Mouse (Mus musculus) midbrain, embryonic 13.5 days (tissue): ENCODE measurements around the gene Wasf2. TPM values are rescaled to one million over a fixed set of nuclear protein-coding genes. Genes with fewer than 3 reads are reported as not detected.

Experiments used
- ATAC-seq: fragments of 200-750 bp; cut with Nextera tagmentation; 2 replicates; pipeline ENCODE4 v1.8.0; 2017; ENCODE audit warnings: mild to moderate bottlenecking, moderate TSS enrichment, moderate library complexity
- H3K27ac ChIP-seq: fragments of 300-500 bp; sonication (generic); 2 replicates; pipeline ENCODE4 v1.5.1; 2015; ENCODE audit warnings: inconsistent platforms, mild to moderate bottlenecking, moderate library complexity
- H3K27me3 ChIP-seq: fragments of 300-500 bp; sonication (generic); 2 replicates; pipeline ENCODE4 v1.6.1; 2015; ENCODE audit warnings: mild to moderate bottlenecking, inconsistent platforms
- H3K36me3 ChIP-seq: fragments of 300-500 bp; sonication (generic); 2 replicates; pipeline ENCODE4 v1.6.1; 2015; ENCODE audit warnings: mild to moderate bottlenecking, inconsistent platforms
- H3K4me1 ChIP-seq: fragments of 300-500 bp; sonication (generic); replicated peaks from 2 replicates; pipeline ENCODE4 v1.6.1; 2015; ENCODE audit warnings: inconsistent platforms
- H3K4me2 ChIP-seq: fragments of 300-500 bp; sonication (generic); replicated peaks from 2 replicates; pipeline ENCODE4 v1.6.1; 2015; ENCODE audit warnings: moderate library complexity, mild to moderate bottlenecking, inconsistent platforms
- H3K4me3 ChIP-seq: fragments of 300-500 bp; sonication (generic); replicated peaks from 2 replicates; pipeline ENCODE4 v1.5.1; 2015; ENCODE audit warnings: mild to moderate bottlenecking, inconsistent platforms
- H3K9ac ChIP-seq: fragments of 300-500 bp; sonication (generic); replicated peaks from 2 replicates; pipeline ENCODE4 v1.6.1; 2015; ENCODE audit warnings: mild to moderate bottlenecking, inconsistent platforms
- H3K9me3 ChIP-seq: fragments of 300-500 bp; sonication (generic); 2 replicates; pipeline ENCODE4 v1.6.1; 2016; ENCODE audit warnings: mild to moderate bottlenecking, inconsistent platforms
- WGBS: fragments of 180-500 bp; shearing (Covaris S2); methylation state at CpG from one replicate; pipeline ENCODE4 v1.1.7; 2015; 5-methylcytosine and 5-hydroxymethylcytosine counted together
- polyA plus RNA-seq: library from polyadenylated mRNA; unstranded; fragments of >200 nt; fragmentation: Nextera tagmentation; extraction: Ambion mirVana; gene quantifications from 2 replicates; pipeline ENCODE4 v1.2.1, GENCODE M21; 2015

Wasf2 gene
- polyA plus RNA-seq, 1 experiment from 2014 or later = 28.8 TPM

GRCm38 (mm10) chr4:133184031-133184897 is 54.0 kb downstream of the Wasf2 start:
- Histone ChIP-seq H3K36me3 (peaks cover 46% of the 10 kb centered on the region), H3K27me3 (no peaks in the 10 kb centered on the region), H3K4me3 (no peak overlapping the region), H3K4me2 (no peak overlapping the region), H3K9ac (no peak overlapping the region), H3K27ac (no peak overlapping the region; the same call in 1 of the 2 replicates), H3K4me1 (peaks cover 18% of the 10 kb centered on the region), H3K9me3 (no peaks in the 10 kb centered on the region)
- ATAC-seq = no peak
- WGBS = 62% methylated on average over 14 of the region's 14 CpGs

- Histone ChIP-seq H3K4me1 (peaks cover 23% of the 10 kb centered on the region), H3K27ac (peak overlapping the region; percentile 36; the same call in 1 of the 2 replicates), H3K27me3 (no peaks in the 10 kb centered on the region), H3K9ac (no peak overlapping the region), H3K36me3 (peaks cover 48% of the 10 kb centered on the region), H3K4me3 (no peak overlapping the region), H3K9me3 (no peaks in the 10 kb centered on the region), H3K4me2 (no peak overlapping the region)
- 60% methylated on average over 15 of the region's 15 CpGs for WGBS
- no peak for ATAC-seq
These were observed 54.8 kb downstream of the Wasf2 start for GRCm38 (mm10) chr4:133184898-133185665.

- H3K27ac ChIP-seq = peak overlapping the region; percentile 36; the same call in 1 of the 2 replicates
- no peak overlapping the region for H3K9ac ChIP-seq
- H3K4me1 ChIP-seq = peaks cover 23% of the 10 kb centered on the region
- 92% methylated on average over 8 of the region's 8 CpGs for WGBS
- H3K4me2 ChIP-seq = no peak overlapping the region
- H3K4me3 ChIP-seq = no peak overlapping the region
- no peaks in the 10 kb centered on the region for H3K9me3 ChIP-seq
- peaks cover 56% of the 10 kb centered on the region for H3K36me3 ChIP-seq
- ATAC-seq = no peak
- H3K27me3 ChIP-seq = no peaks in the 10 kb centered on the region
These were observed 55.6 kb downstream of the Wasf2 start for GRCm38 (mm10) chr4:133185893-133186292.

GRCm38 (mm10) chr4:133186856-133187255 is 56.6 kb downstream of the Wasf2 start:
- ATAC-seq = no peak
- Histone ChIP-seq H3K27me3 (no peaks in the 10 kb centered on the region), H3K4me2 (no peak overlapping the region), H3K9me3 (no peaks in the 10 kb centered on the region), H3K27ac (no peak overlapping the region), H3K36me3 (peaks cover 66% of the 10 kb centered on the region), H3K9ac (no peak overlapping the region), H3K4me1 (peaks cover 23% of the 10 kb centered on the region), H3K4me3 (no peak overlapping the region)
- WGBS = 95% methylated on average over 5 of the region's 5 CpGs

DNA sequence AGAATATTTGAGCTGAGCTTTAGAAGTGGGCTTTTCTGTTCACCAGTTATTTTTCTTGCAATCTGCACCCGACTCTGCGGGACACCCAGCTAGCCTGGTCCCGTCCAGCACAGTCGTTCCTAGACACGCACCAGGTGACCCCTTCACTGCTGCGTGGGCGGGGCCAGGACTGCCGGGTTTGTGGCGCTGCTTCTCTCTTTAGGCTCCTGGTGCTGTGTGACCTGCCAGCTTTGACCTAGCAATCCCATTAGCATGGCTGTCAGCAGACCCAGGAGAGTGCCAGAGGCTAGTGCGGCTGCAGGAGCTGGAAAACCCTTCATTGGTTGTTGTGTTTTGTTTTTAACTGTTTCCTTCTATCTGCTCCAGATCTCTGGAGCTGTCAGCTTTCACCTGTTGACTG is 59.1 kb downstream of the Wasf2 start:
- ATAC-seq = no peak
- H3K9ac ChIP-seq = no peak overlapping the region
- no peaks in the 10 kb centered on the region for H3K27me3 ChIP-seq
- H3K36me3 ChIP-seq = peaks cover 87% of the 10 kb centered on the region
- 59% methylated on average over 10 of the region's 10 CpGs for WGBS
- no peaks in the 10 kb centered on the region for H3K9me3 ChIP-seq
- H3K4me3 ChIP-seq = no peak overlapping the region
- H3K4me1 ChIP-seq = peaks cover 16% of the 10 kb centered on the region
- no peak overlapping the region for H3K4me2 ChIP-seq
- H3K27ac ChIP-seq = no peak overlapping the region

DNA sequence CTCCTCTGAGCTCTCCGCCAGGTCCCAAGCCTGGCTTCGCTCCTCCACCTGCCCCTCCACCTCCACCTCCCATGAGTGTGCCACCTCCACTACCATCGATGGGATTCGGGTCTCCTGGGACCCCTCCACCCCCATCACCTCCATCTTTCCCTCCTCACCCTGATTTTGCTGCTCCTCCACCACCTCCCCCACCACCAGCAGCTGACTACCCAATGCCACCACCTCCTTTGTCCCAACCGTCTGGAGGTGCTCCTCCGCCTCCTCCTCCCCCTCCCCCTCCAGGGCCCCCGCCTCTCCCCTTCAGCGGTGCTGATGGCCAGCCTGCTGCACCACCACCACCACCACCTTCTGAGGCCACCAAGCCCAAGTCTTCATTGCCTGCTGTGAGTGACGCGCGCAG is 64.2 kb downstream of the Wasf2 start:
- Histone ChIP-seq H3K9ac (no peak overlapping the region), H3K4me1 (peaks cover 41% of the 10 kb centered on the region), H3K27ac (no peak overlapping the region), H3K4me2 (no peak overlapping the region), H3K9me3 (no peaks in the 10 kb centered on the region), H3K36me3 (peaks cover 68% of the 10 kb centered on the region), H3K4me3 (no peak overlapping the region), H3K27me3 (no peaks in the 10 kb centered on the region)
- 91% methylated on average over 11 of the region's 11 CpGs for WGBS
- ATAC-seq = no peak

- Histone ChIP-seq H3K4me3 (no peak overlapping the region), H3K4me1 (peaks cover 43% of the 10 kb centered on the region), H3K9ac (no peak overlapping the region), H3K9me3 (no peaks in the 10 kb centered on the region), H3K4me2 (no peak overlapping the region), H3K36me3 (peaks cover 65% of the 10 kb centered on the region), H3K27ac (no peak overlapping the region), H3K27me3 (no peaks in the 10 kb centered on the region)
- WGBS = 69% methylated on average over 4 of the region's 4 CpGs
- no peak for ATAC-seq
These were observed 64.7 kb downstream of the Wasf2 start for GRCm38 (mm10) chr4:133195014-133195413.

- H3K9me3 ChIP-seq = no peaks in the 10 kb centered on the region
- H3K9ac ChIP-seq = no peak overlapping the region
- H3K27ac ChIP-seq = peak overlapping the region; percentile 92
- no peak overlapping the region for H3K4me3 ChIP-seq
- peaks cover 54% of the 10 kb centered on the region for H3K4me1 ChIP-seq
- H3K4me2 ChIP-seq = no peak overlapping the region
- ATAC-seq = no peak
- 85% methylated on average over 2 of the region's 2 CpGs for WGBS
- H3K27me3 ChIP-seq = no peaks in the 10 kb centered on the region
- peaks cover 54% of the 10 kb centered on the region for H3K36me3 ChIP-seq
These were observed 65.8 kb downstream of the Wasf2 start for GRCm38 (mm10) chr4:133196136-133196535.

DNA sequence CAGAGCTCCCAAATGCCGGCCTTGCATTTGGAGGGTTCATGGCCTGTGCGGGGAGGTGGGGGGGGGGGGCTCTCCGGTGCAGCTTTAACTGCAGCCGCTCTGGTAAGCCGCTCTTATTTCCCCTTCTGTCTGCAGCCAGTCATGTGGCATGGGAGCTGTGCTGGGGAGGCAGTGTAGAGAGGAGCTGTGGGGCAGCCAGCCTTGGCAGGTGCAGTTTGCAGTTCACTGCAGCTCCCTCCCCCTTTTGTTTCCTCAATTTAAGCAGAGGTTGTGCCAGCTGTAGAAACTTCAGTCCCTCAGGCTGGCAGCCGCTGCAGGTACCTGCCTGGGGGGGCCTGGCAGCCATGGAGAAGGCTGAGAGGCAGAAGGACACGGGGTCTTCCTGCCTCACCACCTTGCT is 66.5 kb downstream of the Wasf2 start:
- H3K4me1 ChIP-seq = peaks cover 59% of the 10 kb centered on the region
- 24% methylated on average over 7 of the region's 7 CpGs for WGBS
- H3K27ac ChIP-seq = peak overlapping the region; percentile 92
- peak overlapping the region; percentile 55; the same call in 1 of the 2 replicates for H3K9ac ChIP-seq
- peak; percentile 18 for ATAC-seq
- H3K4me2 ChIP-seq = no peak overlapping the region
- no peaks in the 10 kb centered on the region for H3K9me3 ChIP-seq
- no peaks in the 10 kb centered on the region for H3K27me3 ChIP-seq
- no peak overlapping the region for H3K4me3 ChIP-seq
- H3K36me3 ChIP-seq = peaks cover 46% of the 10 kb centered on the region

DNA sequence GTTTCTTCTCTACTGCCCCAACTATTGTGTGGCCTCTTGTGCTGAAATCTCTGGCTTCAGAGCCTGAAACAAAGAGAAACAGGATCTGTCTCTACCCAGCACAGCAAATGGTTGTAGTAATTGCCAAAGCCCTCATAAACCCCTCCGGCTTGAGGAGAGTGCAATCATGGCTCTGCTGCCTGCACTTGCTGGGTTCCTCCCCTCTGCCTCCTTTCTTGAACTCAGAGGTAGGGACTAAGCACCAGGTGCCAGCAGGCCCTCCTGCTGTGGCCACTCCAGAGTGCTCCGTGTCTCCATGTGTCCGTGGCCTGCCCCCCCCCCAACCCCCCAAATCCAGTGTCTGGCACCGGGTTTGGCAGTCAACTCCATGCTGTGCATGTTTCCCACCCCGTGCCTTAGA is 67.0 kb downstream of the Wasf2 start:
- peak overlapping the region; percentile 55 for H3K9ac ChIP-seq
- H3K36me3 ChIP-seq = peaks cover 41% of the 10 kb centered on the region
- no peaks in the 10 kb centered on the region for H3K27me3 ChIP-seq
- H3K4me3 ChIP-seq = no peak overlapping the region
- H3K4me1 ChIP-seq = peaks cover 60% of the 10 kb centered on the region
- no peak overlapping the region for H3K4me2 ChIP-seq
- no peaks in the 10 kb centered on the region for H3K9me3 ChIP-seq
- WGBS = 9% methylated on average over 5 of the region's 5 CpGs
- peak; percentile 24 for ATAC-seq
- peak overlapping the region; percentile 92 for H3K27ac ChIP-seq

DNA sequence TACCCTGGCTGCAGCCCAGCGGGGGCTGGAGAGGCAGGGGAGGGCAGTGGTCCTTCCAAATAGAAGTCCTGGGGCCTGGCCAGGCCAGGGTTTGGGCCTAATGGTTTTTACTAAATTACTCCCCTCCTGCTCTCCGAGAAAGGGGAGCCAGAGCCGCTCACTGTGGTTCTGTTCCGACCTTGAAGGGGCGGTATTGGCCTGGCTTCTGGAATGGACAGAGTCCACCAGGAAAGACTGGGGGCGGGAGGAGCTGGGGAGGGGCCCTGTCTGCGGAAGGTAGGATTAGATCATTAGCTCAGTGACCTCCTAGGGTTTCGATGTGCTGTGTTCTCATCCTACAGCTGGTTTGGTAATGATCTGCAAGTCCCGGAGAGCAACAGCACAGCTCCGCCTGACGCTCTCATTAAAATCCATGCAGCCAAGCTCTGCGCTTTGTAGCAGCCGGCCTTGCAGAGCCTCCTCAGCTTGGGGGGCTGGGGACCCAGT is 67.5 kb downstream of the Wasf2 start:
- H3K27me3 ChIP-seq = no peaks in the 10 kb centered on the region
- H3K9me3 ChIP-seq = no peaks in the 10 kb centered on the region
- H3K27ac ChIP-seq = peak overlapping the region; percentile 92
- H3K36me3 ChIP-seq = peaks cover 36% of the 10 kb centered on the region
- H3K4me1 ChIP-seq = peaks cover 60% of the 10 kb centered on the region
- WGBS = 10% methylated on average over 13 of the region's 13 CpGs
- H3K9ac ChIP-seq = peak overlapping the region; percentile 55
- no peak overlapping the region for H3K4me2 ChIP-seq
- ATAC-seq = peak; percentile 62
- H3K4me3 ChIP-seq = no peak overlapping the region
